Mouse (Mus musculus): ENCODE measurements around the gene Cstf2.
A peak's percentile ranks its signal among the peaks of the same experiment; 100 is the strongest.

Gene Cstf2

DNA sequence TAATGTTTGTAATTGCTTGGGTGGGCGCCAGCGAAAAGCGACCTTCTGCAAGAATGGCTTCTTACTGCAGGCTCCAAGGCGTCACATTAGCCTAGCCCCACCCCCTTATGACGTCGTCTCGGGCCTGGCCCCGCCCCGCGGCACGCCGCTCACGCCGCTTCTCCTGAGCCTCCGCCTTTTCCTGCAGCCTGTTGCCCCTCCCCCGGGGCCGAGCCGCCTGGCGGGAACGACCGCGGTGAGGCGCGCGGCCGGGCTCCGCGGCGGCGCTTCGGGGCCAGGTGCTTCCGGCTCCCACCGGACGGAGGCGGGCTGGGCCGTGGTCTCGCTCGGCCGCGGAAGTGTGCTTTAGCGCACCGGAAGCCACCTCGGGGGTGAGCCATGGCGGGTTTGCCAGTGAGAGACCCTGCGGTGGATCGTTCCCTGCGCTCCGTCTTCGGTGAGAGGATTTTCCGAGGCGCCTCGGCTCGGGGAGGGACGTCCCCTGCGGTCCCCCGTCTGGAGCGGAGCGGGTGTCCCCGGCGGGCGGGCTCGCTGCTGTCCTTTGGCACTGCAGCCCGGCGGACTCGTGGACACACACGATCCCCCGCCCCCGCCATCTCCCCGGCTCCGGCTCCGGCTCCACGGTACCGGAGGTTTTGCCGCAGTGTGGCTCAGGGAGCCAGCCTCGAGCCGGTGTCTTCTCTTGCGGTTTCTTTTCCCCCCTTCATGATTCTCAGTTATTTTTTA is at the start of gene Cstf2:
Cstf2 (plus strand) TSS at position 201 of the 726 bp plus-strand sequence.
- peak; percentile 91 for DNase-seq (ENCODE audit: low read depth)

DNA sequence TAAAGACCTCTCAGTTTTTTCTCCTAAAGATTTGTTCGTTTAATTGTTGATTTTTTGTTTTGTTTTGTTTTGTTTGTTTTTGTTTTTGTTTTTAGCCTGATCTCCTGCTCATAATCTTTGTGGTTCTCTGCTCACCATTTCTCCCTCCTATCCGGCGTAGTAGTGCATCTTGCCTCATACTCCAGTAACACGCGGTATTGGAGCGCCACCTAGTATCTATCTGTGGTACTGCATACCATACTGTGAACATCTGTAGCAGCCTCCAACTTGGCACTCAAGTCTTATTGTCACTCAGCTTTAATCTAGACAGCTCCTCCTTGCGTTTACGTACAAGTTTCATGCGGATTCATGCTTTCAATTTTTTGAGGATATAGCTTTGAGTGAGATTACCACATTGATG is 40.0 kb upstream of the Cstf2 start:
- DNase-seq (ENCODE audit: low read depth): peak; percentile 64

DNA sequence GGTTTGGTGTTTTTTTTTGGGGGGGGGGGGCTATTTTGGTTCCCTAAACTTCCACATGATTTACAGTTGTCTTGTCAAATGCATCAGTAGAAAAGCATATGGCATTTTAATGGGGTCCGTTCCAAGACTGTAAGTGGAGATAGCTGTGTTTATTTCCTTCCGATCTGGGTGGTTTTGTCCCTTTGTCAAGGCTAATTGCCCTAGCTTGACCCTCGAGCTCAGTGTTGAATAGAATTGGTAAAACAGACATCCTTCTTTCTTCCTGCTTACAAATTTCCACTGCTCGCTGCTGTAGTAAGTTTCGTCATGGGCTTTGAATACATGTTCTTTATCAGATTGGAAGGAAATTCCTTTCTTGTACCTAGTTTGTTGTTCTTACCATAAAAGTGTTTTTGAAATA is 38.3 kb upstream of the Cstf2 start:
- DNase-seq (ENCODE audit: low read depth): no peak

DNA sequence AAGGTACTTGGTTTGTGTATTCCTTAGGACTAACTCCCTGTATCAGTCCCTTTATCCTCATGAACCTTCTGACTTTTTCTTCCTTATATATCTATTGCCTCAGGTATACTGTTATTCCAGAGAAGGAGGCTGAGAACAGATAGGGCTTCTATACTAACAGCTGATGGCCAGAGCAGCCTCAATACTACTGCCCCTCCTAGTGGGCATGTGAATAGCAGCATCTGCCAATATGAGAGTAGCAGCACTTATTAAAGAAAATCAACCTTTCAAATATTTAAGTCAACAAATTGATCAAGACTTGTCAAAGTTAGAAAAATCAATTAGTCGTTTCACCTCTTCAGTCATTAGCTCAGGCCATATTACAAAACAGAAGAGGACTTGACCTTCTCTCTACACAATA is 10.0 kb upstream of the Cstf2 start:
- DNase-seq (ENCODE audit: low read depth): no peak

DNA sequence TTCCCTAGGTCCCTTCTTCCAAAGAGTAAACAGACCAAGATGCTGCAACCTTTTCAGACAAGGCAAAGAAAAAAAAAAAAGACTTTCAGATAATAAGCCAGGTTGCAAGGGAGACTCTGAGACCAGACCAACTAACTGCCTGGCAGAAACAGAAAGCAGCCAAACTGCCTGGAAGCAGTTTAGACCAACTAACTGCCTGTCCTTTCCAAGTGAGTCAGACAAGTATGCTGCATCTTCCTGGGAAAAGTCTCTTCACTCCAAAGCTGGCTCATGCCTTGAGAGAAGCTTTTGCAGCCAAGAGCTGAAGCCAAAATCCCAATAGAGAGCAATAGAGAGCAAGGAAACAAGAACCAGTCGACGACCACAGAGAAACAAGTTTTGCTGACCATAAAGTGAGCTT is 2.1 kb upstream of the Cstf2 start:
- DNase-seq (ENCODE audit: low read depth): no peak

DNA sequence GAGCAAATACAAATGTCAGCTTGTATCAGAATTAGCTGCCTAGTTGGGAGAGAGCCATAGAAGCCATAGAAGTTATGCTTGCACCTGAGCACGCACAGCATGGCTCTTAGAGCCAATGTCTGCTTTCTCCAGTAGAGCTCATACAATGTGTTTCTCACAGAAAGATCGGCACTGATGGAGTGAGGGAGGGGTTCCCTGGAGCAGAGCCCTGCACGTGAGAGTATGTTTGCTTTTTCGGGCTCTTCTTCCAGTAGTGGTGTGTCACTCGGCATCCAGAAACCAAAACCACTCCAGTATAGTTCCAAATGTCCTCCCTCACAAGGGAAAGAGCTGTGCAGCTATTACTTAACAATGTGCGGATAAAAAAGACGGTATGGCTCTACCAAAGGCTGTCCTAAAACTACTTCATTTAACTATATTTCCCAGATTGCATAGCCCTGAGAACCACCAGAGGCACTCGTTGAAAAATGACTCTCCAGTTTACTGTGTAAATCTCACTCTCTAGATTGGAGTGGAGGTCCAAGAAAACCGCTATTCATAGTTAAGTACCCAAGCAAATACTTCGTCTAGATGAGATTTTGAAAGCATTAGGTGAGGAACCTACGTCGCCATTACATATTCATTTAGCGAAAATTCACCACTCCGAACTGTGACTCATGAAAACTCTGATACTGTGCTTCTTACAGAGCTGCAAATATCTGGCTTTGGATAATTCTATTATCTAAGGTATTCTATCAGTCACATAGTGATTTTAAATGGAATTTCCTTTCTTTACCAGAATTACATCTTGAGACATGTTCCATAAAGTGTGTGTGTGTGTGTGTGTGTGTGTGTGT is 729 bp upstream of the Cstf2 start:
- DNase-seq (ENCODE audit: low read depth): no peak

DNA sequence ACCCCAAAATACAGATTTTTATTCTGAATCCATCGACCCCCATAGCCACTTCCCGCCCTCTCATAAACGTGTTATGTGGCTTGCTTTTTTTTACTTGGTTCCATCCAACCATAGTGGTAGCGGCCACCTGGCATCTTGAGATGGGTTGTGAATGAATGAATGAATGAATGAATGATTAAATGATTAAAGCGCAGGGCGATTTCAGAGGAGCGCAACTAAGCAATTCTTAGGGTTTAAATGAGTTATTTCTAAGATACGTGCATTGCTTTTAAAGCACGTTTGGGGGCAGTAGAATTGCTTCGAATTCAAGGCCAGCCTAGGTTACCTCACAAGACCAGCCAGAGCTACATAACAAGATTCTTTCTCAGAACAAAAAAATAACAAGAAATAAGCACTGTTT is 777 bp downstream of the Cstf2 start:
- peak; percentile 51 for DNase-seq (ENCODE audit: low read depth)

DNA sequence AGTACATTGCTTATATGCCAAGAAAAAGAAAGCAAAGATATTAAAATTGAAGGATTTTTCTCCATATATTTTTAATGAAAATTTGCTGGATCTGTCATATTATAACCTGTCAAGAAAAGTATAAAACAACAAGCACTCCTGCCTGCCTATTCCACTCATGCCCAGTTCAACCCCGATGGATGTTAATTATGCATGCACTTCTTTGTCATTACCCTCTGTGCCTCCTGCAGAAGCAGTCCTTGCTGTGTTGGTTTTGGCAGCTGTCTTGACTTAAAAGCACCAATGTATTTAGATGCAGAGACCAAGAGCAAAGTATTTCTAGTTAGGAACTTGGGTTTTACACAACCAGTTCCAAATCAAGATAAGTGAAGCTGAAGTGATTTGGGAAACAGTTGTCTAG is 26.5 kb downstream of the Cstf2 start:
- no peak for DNase-seq (ENCODE audit: low read depth)

DNA sequence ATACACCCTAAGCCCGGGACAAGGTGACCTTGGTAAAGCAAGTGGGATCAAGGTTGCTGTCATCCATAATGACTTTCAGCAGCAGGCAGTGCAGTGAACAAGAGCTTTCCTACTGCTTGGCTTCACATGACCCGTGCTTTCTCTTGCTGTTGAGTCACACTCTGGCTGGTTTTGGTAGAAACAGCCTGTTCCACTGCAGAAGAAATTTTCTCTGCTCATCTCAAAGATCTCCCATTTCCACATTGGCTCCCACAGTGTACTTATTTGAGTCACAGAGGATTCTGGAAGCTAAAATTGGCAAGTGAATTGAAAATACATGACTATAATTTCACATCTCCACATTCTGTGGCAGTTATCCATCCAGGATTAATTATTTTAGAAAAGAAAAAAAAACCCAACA is 43.7 kb downstream of the Cstf2 start:
- no peak for DNase-seq (ENCODE audit: low read depth)

DNA sequence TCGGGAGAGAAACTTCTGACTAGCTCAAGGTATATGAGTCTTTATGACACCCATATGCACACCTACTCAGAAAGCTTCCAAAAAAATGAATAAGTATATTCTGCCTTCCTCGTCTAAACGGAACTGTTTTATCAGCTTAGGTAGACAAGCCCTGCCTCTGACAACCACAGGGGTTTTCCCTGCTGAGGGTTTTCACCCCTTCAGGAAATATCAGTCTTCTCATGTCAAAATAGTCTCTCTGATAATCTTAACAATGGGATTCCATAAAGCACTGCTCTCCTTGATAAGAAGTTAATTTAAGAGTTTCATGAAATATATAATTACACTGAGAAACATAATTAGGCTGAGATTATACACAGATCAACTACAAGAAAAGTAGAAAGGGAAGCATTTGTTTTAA is 52.8 kb downstream of the Cstf2 start:
- DNase-seq (ENCODE audit: low read depth): peak; percentile 40

DNA sequence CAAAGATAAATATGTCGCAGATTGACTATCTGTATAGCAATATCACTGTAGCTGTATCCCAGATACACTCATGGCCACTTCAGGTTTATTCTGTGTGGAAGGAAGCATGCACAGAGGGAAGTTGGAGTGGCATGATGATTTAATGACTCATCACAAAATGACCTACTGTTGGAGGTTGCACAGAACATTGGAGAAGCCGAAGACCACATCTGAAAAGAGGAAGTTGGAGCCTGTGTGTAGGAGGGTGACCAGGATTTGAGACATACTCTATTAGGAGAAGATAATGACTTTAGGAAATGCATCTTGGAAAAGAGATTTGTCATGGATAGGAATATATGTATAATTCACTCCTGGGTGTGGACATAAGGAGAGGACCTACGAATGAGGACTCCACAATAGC is 57.4 kb downstream of the Cstf2 start:
- DNase-seq (ENCODE audit: low read depth): no peak

DNA sequence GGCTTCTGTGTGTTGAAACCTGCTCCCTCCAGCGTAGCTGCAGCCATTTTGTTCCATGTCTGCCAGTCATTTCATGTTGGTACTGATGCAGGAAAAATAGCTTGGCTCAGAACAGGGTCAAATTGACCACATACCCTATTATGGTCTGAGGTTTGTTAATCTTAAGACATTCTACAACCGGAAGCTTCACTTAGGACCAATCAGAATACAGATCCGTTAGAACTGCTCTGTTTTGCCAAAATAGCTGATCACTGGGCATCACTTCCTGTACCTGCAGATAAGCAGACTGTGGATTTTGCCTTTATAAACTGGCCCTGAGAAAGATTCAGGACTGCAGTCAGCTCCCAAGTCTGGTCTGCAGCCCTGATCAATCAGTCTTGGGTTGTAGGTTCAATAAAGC is 69.6 kb downstream of the Cstf2 start:
- no peak for DNase-seq (ENCODE audit: low read depth)

DNA sequence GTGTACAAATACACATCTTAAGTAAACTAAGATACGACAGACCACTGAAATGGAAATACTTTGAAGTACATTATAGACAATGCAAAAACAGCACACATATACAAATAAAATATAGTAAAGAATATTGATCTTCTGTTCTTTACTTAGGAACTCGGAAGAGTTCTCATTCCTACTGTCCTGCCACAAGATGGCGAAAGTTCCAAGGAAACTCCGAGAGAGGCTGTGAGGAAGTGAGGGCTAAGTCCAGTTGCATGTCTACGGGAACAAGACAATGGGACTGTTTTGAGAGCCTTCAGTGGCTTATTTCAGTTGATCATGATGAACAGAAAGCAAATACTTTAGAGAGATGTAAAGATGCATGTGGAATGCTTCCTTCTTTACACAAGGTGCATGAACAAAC is 73.3 kb downstream of the Cstf2 start:
- no peak for DNase-seq (ENCODE audit: low read depth)

DNA sequence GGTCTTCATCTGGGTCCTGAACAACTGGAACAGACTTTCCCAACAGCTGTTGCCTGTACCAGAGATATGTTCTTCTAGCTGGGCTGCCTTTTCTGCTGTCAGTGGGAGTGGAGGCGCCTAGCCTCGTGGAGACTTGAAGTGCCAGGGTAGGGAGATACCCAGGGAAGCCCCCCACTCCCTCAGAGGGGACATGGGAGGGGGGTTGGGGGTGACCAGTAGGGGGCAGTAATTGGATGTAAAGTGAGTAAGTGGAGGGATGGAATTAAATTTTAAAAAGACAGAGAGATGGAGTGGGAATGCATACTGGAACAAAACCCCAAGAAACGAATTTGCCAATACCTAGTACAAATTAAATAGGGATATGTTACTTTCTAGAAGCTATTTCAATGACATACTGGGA is 74.8 kb downstream of the Cstf2 start:
- DNase-seq (ENCODE audit: low read depth): peak; percentile 12

Measured in induced T-regulatory cell, adult 2 months (primary cell).